Mouse (Mus musculus): ENCODE data around the gene Ubqlnl. TPM values are rescaled to one million over a fixed set of nuclear protein-coding genes. Genes with fewer than 3 reads are reported as not detected.

Gene Ubqlnl
- polyA plus RNA-seq, 1 experiment from 2014 or later, result not detected

Other genes with a start within 250 kb of the Ubqlnl start
- not detected in 2 replicates for gene Olfr65, start 247.1 kb downstream of the Ubqlnl start, polyA plus RNA-seq (2014; fragmentation: Nextera tagmentation; extraction: Ambion mirVana)
- gene Olfr631, start 221.7 kb downstream of the Ubqlnl start, polyA plus RNA-seq (2014; fragmentation: Nextera tagmentation; extraction: Ambion mirVana), result not detected in 2 replicates
- not detected in 2 replicates for gene Olfr632, start 216.2 kb downstream of the Ubqlnl start, polyA plus RNA-seq (2014; fragmentation: Nextera tagmentation; extraction: Ambion mirVana)
- not detected in 2 replicates for gene Olfr633, start 206.1 kb downstream of the Ubqlnl start, polyA plus RNA-seq (2014; fragmentation: Nextera tagmentation; extraction: Ambion mirVana)
- gene Olfr635, start 179.4 kb downstream of the Ubqlnl start, polyA plus RNA-seq (2014; fragmentation: Nextera tagmentation; extraction: Ambion mirVana), result not detected in 2 replicates
- gene Olfr638, start 151.8 kb downstream of the Ubqlnl start, polyA plus RNA-seq (2014; fragmentation: Nextera tagmentation; extraction: Ambion mirVana), result not detected in 2 replicates
- gene Olfr639, start 133.3 kb downstream of the Ubqlnl start, polyA plus RNA-seq (2014; fragmentation: Nextera tagmentation; extraction: Ambion mirVana), result 0.03 TPM in 1 of 2 replicates, not detected in the other
- not detected in 2 replicates for gene Olfr640, start 125.0 kb downstream of the Ubqlnl start, polyA plus RNA-seq (2014; fragmentation: Nextera tagmentation; extraction: Ambion mirVana)
- not detected in 2 replicates for gene Olfr641, start 115.1 kb downstream of the Ubqlnl start, polyA plus RNA-seq (2014; fragmentation: Nextera tagmentation; extraction: Ambion mirVana)
- gene Olfr642, start 97.9 kb downstream of the Ubqlnl start, polyA plus RNA-seq (2014; fragmentation: Nextera tagmentation; extraction: Ambion mirVana), result not detected in 2 replicates
- not detected in 2 replicates for gene 4930516K23Rik, start 89.1 kb downstream of the Ubqlnl start, polyA plus RNA-seq (2014; fragmentation: Nextera tagmentation; extraction: Ambion mirVana)
- not detected in 2 replicates for gene Olfr644, start 78.7 kb downstream of the Ubqlnl start, polyA plus RNA-seq (2014; fragmentation: Nextera tagmentation; extraction: Ambion mirVana)
- gene Olfr645, start 65.1 kb downstream of the Ubqlnl start, polyA plus RNA-seq (2014; fragmentation: Nextera tagmentation; extraction: Ambion mirVana), result not detected in 2 replicates
- not detected in 2 replicates for gene Olfr646, start 45.7 kb downstream of the Ubqlnl start, polyA plus RNA-seq (2014; fragmentation: Nextera tagmentation; extraction: Ambion mirVana)
- gene Ubqln5, start 20.7 kb downstream of the Ubqlnl start, polyA plus RNA-seq (2014; fragmentation: Nextera tagmentation; extraction: Ambion mirVana), result not detected in 2 replicates
- not detected in 2 replicates for gene Olfr643, start 13.2 kb downstream of the Ubqlnl start, polyA plus RNA-seq (2014; fragmentation: Nextera tagmentation; extraction: Ambion mirVana)
- not detected in 2 replicates for gene Ubqln3, start 7.3 kb downstream of the Ubqlnl start, polyA plus RNA-seq (2014; fragmentation: Nextera tagmentation; extraction: Ambion mirVana)
- gene Olfm5, start 14.3 kb upstream of the Ubqlnl start, polyA plus RNA-seq (2014; fragmentation: Nextera tagmentation; extraction: Ambion mirVana), result not detected in 2 replicates
- gene Olfr648, start 32.8 kb upstream of the Ubqlnl start, polyA plus RNA-seq (2014; fragmentation: Nextera tagmentation; extraction: Ambion mirVana), result 0.08 and 0.39 TPM in 2 replicates
- not detected in 2 replicates for gene Olfr649, start 45.4 kb upstream of the Ubqlnl start, polyA plus RNA-seq (2014; fragmentation: Nextera tagmentation; extraction: Ambion mirVana)
- gene Trim6, start 68.2 kb upstream of the Ubqlnl start, polyA plus RNA-seq (2014; fragmentation: Nextera tagmentation; extraction: Ambion mirVana), result 1.9 and 2.3 TPM in 2 replicates
- 3.6 and 4.7 TPM in 2 replicates for gene Trim34a, start 93.9 kb upstream of the Ubqlnl start, polyA plus RNA-seq (2014; fragmentation: Nextera tagmentation; extraction: Ambion mirVana)
- 0.47 and 0.54 TPM in 2 replicates for gene Trim5, start 137.5 kb upstream of the Ubqlnl start, polyA plus RNA-seq (2014; fragmentation: Nextera tagmentation; extraction: Ambion mirVana)
- 8.0 and 9.5 TPM in 2 replicates for gene Trim12a, start 164.9 kb upstream of the Ubqlnl start, polyA plus RNA-seq (2014; fragmentation: Nextera tagmentation; extraction: Ambion mirVana)
- gene Trim34b, start 178.9 kb upstream of the Ubqlnl start, polyA plus RNA-seq (2014; fragmentation: Nextera tagmentation; extraction: Ambion mirVana), result 0.20 TPM in 1 of 2 replicates, not detected in the other
- gene Trim12c, start 202.8 kb upstream of the Ubqlnl start, polyA plus RNA-seq (2014; fragmentation: Nextera tagmentation; extraction: Ambion mirVana), result 2.0 and 2.6 TPM in 2 replicates
- gene Trim30b, start 219.3 kb upstream of the Ubqlnl start, polyA plus RNA-seq (2014; fragmentation: Nextera tagmentation; extraction: Ambion mirVana), result not detected in 2 replicates

Measured in heart, embryonic 14.5 days (tissue).